Mouse (Mus musculus) kidney, embryonic 16.5 days (tissue): ENCODE measurements at regions not wholly inside any gene's neighbourhood (a gene's known extent, or its start where the extent isn't known, plus 50 kb on each side); places are given as distances from the start of the nearest gene placed in this dataset.
A peak's percentile ranks its signal among the peaks of the same experiment; 100 is the strongest.

Source experiments
- ATAC-seq: fragments of 200-750 bp; cut with Nextera tagmentation; 2 replicates; pipeline ENCODE4 v1.8.0; 2017; ENCODE audit warnings: moderate TSS enrichment; ENCODE audit not compliant: low FRiP score, low TSS enrichment
- H3K27ac ChIP-seq: fragments of 300-500 bp; sonication (generic); 2 replicates; pipeline ENCODE4 v1.5.1; 2014; ENCODE audit warnings: low read length
- H3K27me3 ChIP-seq: fragments of 300-500 bp; sonication (generic); 2 replicates; pipeline ENCODE4 v1.6.1; 2014; ENCODE audit warnings: low read length, control low read depth, mixed read lengths; ENCODE audit not compliant: insufficient read depth
- H3K36me3 ChIP-seq: fragments of 300-500 bp; sonication (generic); 2 replicates; pipeline ENCODE4 v1.6.1; 2014; ENCODE audit warnings: low read length, control low read depth, mixed read lengths; ENCODE audit not compliant: insufficient read depth
- H3K4me1 ChIP-seq: fragments of 300-500 bp; sonication (generic); 2 replicates; pipeline ENCODE4 v1.6.1; 2014; ENCODE audit warnings: low read length, control low read depth, mixed read lengths; ENCODE audit not compliant: insufficient read depth
- H3K4me2 ChIP-seq: fragments of 300-500 bp; sonication (generic); replicated peaks from 2 replicates; pipeline ENCODE4 v1.6.1; 2014; ENCODE audit warnings: low read depth, low read length
- H3K4me3 ChIP-seq: fragments of 300-500 bp; sonication (generic); 2 replicates; pipeline ENCODE4 v1.5.1; 2014; ENCODE audit warnings: mild to moderate bottlenecking, low read length
- H3K9ac ChIP-seq: fragments of 300-500 bp; sonication (generic); replicated peaks from 2 replicates; pipeline ENCODE4 v1.6.1; 2014; ENCODE audit warnings: low read length
- H3K9me3 ChIP-seq: fragments of 300-500 bp; sonication (generic); 2 replicates; pipeline ENCODE4 v1.6.1; 2016; ENCODE audit warnings: low read length, control low read depth
- WGBS: fragments of 180-500 bp; shearing (Covaris S2); extraction: QIAGEN DNeasy Blood & Tissue Kit; methylation state at CpG from one replicate; pipeline ENCODE4 v1.1.7; 2014; 5-methylcytosine and 5-hydroxymethylcytosine counted together

GRCm38 (mm10) chr16:92975090-92975489, 149.1 kb upstream of the Runx1 start:
- ATAC-seq: no peak

GRCm38 (mm10) chr16:92972681-92973080, 146.7 kb upstream of the Runx1 start:
- WGBS: 84% methylated on average over 5 of the region's 5 CpGs
- no peak overlapping the region for H3K9ac ChIP-seq
- no peak overlapping the region for H3K4me3 ChIP-seq
- H3K27me3 ChIP-seq: no peaks in the 10 kb centered on the region
- no peaks in the 10 kb centered on the region for H3K36me3 ChIP-seq
- H3K4me2 ChIP-seq: no peak overlapping the region
- no peak overlapping the region for H3K27ac ChIP-seq
- H3K9me3 ChIP-seq: no peaks in the 10 kb centered on the region
- no peaks in the 10 kb centered on the region for H3K4me1 ChIP-seq
- ATAC-seq: no peak

More at GRCm38 (mm10) chr16:92975090-92975489, 149.1 kb upstream of the Runx1 start:
- H3K9ac ChIP-seq: no peak overlapping the region
- no peak overlapping the region for H3K4me2 ChIP-seq
- H3K9me3 ChIP-seq: no peaks in the 10 kb centered on the region
- H3K27me3 ChIP-seq: no peaks in the 10 kb centered on the region
- no peak overlapping the region for H3K4me3 ChIP-seq
- H3K27ac ChIP-seq: no peak overlapping the region
- no peaks in the 10 kb centered on the region for H3K36me3 ChIP-seq
- peaks cover 4% of the 10 kb centered on the region; the same call in 1 of the 2 replicates for H3K4me1 ChIP-seq
- 84% methylated on average over 8 of the region's 8 CpGs for WGBS

GRCm38 (mm10) chr16:92971956-92972355, 146.0 kb upstream of the Runx1 start:
- no peak overlapping the region for H3K4me3 ChIP-seq
- WGBS: 78% methylated on average over 3 of the region's 3 CpGs
- no peaks in the 10 kb centered on the region for H3K4me1 ChIP-seq
- no peaks in the 10 kb centered on the region for H3K36me3 ChIP-seq
- H3K9ac ChIP-seq: no peak overlapping the region
- H3K9me3 ChIP-seq: no peaks in the 10 kb centered on the region
- H3K4me2 ChIP-seq: no peak overlapping the region
- no peaks in the 10 kb centered on the region for H3K27me3 ChIP-seq
- no peak overlapping the region for H3K27ac ChIP-seq
- ATAC-seq: no peak

- Histone ChIP-seq H3K4me2 (no peak overlapping the region), H3K27ac (no peak overlapping the region), H3K9ac (no peak overlapping the region), H3K27me3 (no peaks in the 10 kb centered on the region), H3K4me1 (no peaks in the 10 kb centered on the region), H3K4me3 (no peak overlapping the region), H3K36me3 (no peaks in the 10 kb centered on the region), H3K9me3 (no peaks in the 10 kb centered on the region)
- ATAC-seq: no peak
- 86% methylated on average over 2 of the region's 2 CpGs for WGBS
Measured at GRCm38 (mm10) chr16:92970587-92970986, 144.6 kb upstream of the Runx1 start.

GRCm38 (mm10) chr16:92969036-92969435, 143.1 kb upstream of the Runx1 start:
- Histone ChIP-seq H3K36me3 (no peaks in the 10 kb centered on the region), H3K4me2 (no peak overlapping the region), H3K9me3 (no peaks in the 10 kb centered on the region), H3K27me3 (no peaks in the 10 kb centered on the region), H3K27ac (no peak overlapping the region), H3K9ac (no peak overlapping the region), H3K4me1 (no peaks in the 10 kb centered on the region), H3K4me3 (no peak overlapping the region)
- 76% methylated on average over 5 of the region's 5 CpGs for WGBS
- ATAC-seq: no peak

GRCm38 (mm10) chr16:92966069-92966866, 140.3 kb upstream of the Runx1 start:
- H3K9ac ChIP-seq: no peak overlapping the region
- no peaks in the 10 kb centered on the region for H3K9me3 ChIP-seq
- no peak overlapping the region for H3K4me2 ChIP-seq
- H3K36me3 ChIP-seq: no peaks in the 10 kb centered on the region
- WGBS: 88% methylated on average over 10 of the region's 10 CpGs
- no peak for ATAC-seq
- H3K27ac ChIP-seq: no peak overlapping the region
- no peak overlapping the region for H3K4me3 ChIP-seq
- H3K4me1 ChIP-seq: no peaks in the 10 kb centered on the region
- no peaks in the 10 kb centered on the region for H3K27me3 ChIP-seq

GRCm38 (mm10) chr16:92965651-92966050, 139.7 kb upstream of the Runx1 start:
- 76% methylated on average over 3 of the region's 3 CpGs for WGBS
- no peaks in the 10 kb centered on the region for H3K27me3 ChIP-seq
- H3K4me3 ChIP-seq: no peak overlapping the region

GRCm38 (mm10) chr16:92963582-92963981, 137.6 kb upstream of the Runx1 start:
- ATAC-seq: no peak
- no peak overlapping the region for H3K4me2 ChIP-seq
- 87% methylated on average over 4 of the region's 4 CpGs for WGBS
- H3K9ac ChIP-seq: no peak overlapping the region
- H3K4me3 ChIP-seq: no peak overlapping the region
- no peak overlapping the region for H3K27ac ChIP-seq
- H3K36me3 ChIP-seq: no peaks in the 10 kb centered on the region
- no peaks in the 10 kb centered on the region for H3K9me3 ChIP-seq
- no peaks in the 10 kb centered on the region for H3K27me3 ChIP-seq
- no peaks in the 10 kb centered on the region for H3K4me1 ChIP-seq

More at GRCm38 (mm10) chr16:92965651-92966050, 139.7 kb upstream of the Runx1 start:
- Histone ChIP-seq H3K27ac (no peak overlapping the region), H3K4me1 (no peaks in the 10 kb centered on the region), H3K9me3 (no peaks in the 10 kb centered on the region), H3K36me3 (no peaks in the 10 kb centered on the region), H3K9ac (no peak overlapping the region), H3K4me2 (no peak overlapping the region)
- ATAC-seq: no peak

GRCm38 (mm10) chr16:92961361-92961760, 135.4 kb upstream of the Runx1 start:
- Histone ChIP-seq H3K4me3 (no peak overlapping the region), H3K9me3 (no peaks in the 10 kb centered on the region), H3K27me3 (no peaks in the 10 kb centered on the region), H3K27ac (no peak overlapping the region), H3K9ac (no peak overlapping the region), H3K4me1 (peaks cover 4% of the 10 kb centered on the region; the same call in 1 of the 2 replicates), H3K36me3 (no peaks in the 10 kb centered on the region), H3K4me2 (no peak overlapping the region)
- 78% methylated on average over 3 of the region's 3 CpGs for WGBS
- no peak for ATAC-seq

- WGBS: 71% methylated on average over 7 of the region's 7 CpGs
- Histone ChIP-seq H3K36me3 (no peaks in the 10 kb centered on the region), H3K4me1 (peaks cover 5% of the 10 kb centered on the region), H3K4me2 (no peak overlapping the region), H3K9me3 (no peaks in the 10 kb centered on the region), H3K4me3 (no peak overlapping the region), H3K27ac (no peak overlapping the region), H3K9ac (no peak overlapping the region), H3K27me3 (no peaks in the 10 kb centered on the region)
- ATAC-seq: 0 out of 2 replicates have a peak, but pooled peaks have one; percentile 19
Measured at GRCm38 (mm10) chr16:92960740-92961139, 134.8 kb upstream of the Runx1 start.
